Mouse (Mus musculus): ENCODE results near the gene Alx3. TPM values are rescaled to one million over a fixed set of nuclear protein-coding genes. Genes with fewer than 3 reads are reported as not detected.

The Alx3 gene
- 0.68 TPM for polyA plus RNA-seq (2015; fragmentation: Illumina TruSeq; extraction: RNeasy Lipid Tissue Mini Kit (QIAGEN cat#74804); ENCODE audit: low read depth, low replicate concordance)

GRCm38 (mm10) chr3:107594662-107595263 is at the start of gene Alx3:
TSS of gene Alx3 (plus strand) at chr3:107595031.

GRCm38 (mm10) chr3:107554842-107555241 is 40.0 kb upstream of the Alx3 start, which contains the start of gene Ubl4b:
TSS of gene Ubl4b (minus strand) at chr3:107555073.

GRCm38 (mm10) chr3:107630682-107631522 is 36.1 kb downstream of the Alx3 start, which contains the start of gene Gm10961:
TSS of gene Gm10961 (plus strand) at chr3:107631322.

GRCm38 (mm10) chr3:107631523-107631958 is 36.7 kb downstream of the Alx3 start, which contains the start of gene Strip1:
TSS of gene Strip1 (minus strand) at chr3:107631694.

Other genes with a start within 250 kb of the Alx3 start
- gene Kcnc4, start 135.5 kb upstream of the Alx3 start, polyA plus RNA-seq (2015; fragmentation: Illumina TruSeq; extraction: RNeasy Lipid Tissue Mini Kit (QIAGEN cat#74804); ENCODE audit: low read depth, low replicate concordance) = 41.0 TPM
- gene Slc6a17, start 77.0 kb upstream of the Alx3 start, polyA plus RNA-seq (2015; fragmentation: Illumina TruSeq; extraction: RNeasy Lipid Tissue Mini Kit (QIAGEN cat#74804); ENCODE audit: low read depth, low replicate concordance) = 223 TPM
- gene Ubl4b, start 40.0 kb upstream of the Alx3 start, polyA plus RNA-seq (2015; fragmentation: Illumina TruSeq; extraction: RNeasy Lipid Tissue Mini Kit (QIAGEN cat#74804); ENCODE audit: low read depth, low replicate concordance) = not detected
- not detected for gene Gm10961, start 36.3 kb downstream of the Alx3 start, polyA plus RNA-seq (2015; fragmentation: Illumina TruSeq; extraction: RNeasy Lipid Tissue Mini Kit (QIAGEN cat#74804); ENCODE audit: low read depth, low replicate concordance)
- gene Strip1, start 36.7 kb downstream of the Alx3 start, polyA plus RNA-seq (2015; fragmentation: Illumina TruSeq; extraction: RNeasy Lipid Tissue Mini Kit (QIAGEN cat#74804); ENCODE audit: low read depth, low replicate concordance) = 61.0 TPM
- gene Ahcyl1, start 101.5 kb downstream of the Alx3 start, polyA plus RNA-seq (2015; fragmentation: Illumina TruSeq; extraction: RNeasy Lipid Tissue Mini Kit (QIAGEN cat#74804); ENCODE audit: low read depth, low replicate concordance) = 308 TPM
- gene Csf1, start 165.4 kb downstream of the Alx3 start, polyA plus RNA-seq (2015; fragmentation: Illumina TruSeq; extraction: RNeasy Lipid Tissue Mini Kit (QIAGEN cat#74804); ENCODE audit: low read depth, low replicate concordance) = 12.9 TPM

Measured in brain, adult 10 weeks (tissue).